Mouse (Mus musculus): ENCODE measurements around the gene Btn1a1. TPM values are rescaled to one million over a fixed set of nuclear protein-coding genes. Genes with fewer than 3 reads are reported as not detected.
A peak's percentile ranks its signal among the peaks of the same experiment; 100 is the strongest.

Btn1a1 gene
- polyA plus RNA-seq, 1 experiment from 2014 or later: 0.25 TPM

- Histone ChIP-seq H3K4me2 (no peak overlapping the region), H3K9me3 (no peaks in the 10 kb centered on the region), H3K4me1 (peaks cover 16% of the 10 kb centered on the region), H3K27ac (no peak overlapping the region), H3K4me3 (no peak overlapping the region), H3K36me3 (replicated peaks) (no peaks in the 10 kb centered on the region), H3K9ac (no peak overlapping the region), H3K27me3 (replicated peaks) (peaks cover 7% of the 10 kb centered on the region)
- 2% methylated on average over 9 of the region's 9 CpGs for WGBS
- ATAC-seq (replicated peaks): 0 out of 2 replicates have a peak, but pooled peaks have one; percentile 7
These were observed 1.2 kb upstream of the Btn1a1 start for GRCm38 (mm10) chr13:23466911-23467310.

GRCm38 (mm10) chr13:23466306-23466705 is 605 bp upstream of the Btn1a1 start:
- Histone ChIP-seq H3K4me3 (no peak overlapping the region), H3K36me3 (replicated peaks) (no peaks in the 10 kb centered on the region), H3K9ac (no peak overlapping the region), H3K4me1 (peaks cover 16% of the 10 kb centered on the region), H3K27me3 (replicated peaks) (peaks cover 7% of the 10 kb centered on the region), H3K4me2 (no peak overlapping the region; the same call in 1 of the 2 replicates), H3K9me3 (no peaks in the 10 kb centered on the region), H3K27ac (no peak overlapping the region)
- 65% methylated on average over 1 of the region's 1 CpGs for WGBS
- no peak for ATAC-seq (replicated peaks)

DNA sequence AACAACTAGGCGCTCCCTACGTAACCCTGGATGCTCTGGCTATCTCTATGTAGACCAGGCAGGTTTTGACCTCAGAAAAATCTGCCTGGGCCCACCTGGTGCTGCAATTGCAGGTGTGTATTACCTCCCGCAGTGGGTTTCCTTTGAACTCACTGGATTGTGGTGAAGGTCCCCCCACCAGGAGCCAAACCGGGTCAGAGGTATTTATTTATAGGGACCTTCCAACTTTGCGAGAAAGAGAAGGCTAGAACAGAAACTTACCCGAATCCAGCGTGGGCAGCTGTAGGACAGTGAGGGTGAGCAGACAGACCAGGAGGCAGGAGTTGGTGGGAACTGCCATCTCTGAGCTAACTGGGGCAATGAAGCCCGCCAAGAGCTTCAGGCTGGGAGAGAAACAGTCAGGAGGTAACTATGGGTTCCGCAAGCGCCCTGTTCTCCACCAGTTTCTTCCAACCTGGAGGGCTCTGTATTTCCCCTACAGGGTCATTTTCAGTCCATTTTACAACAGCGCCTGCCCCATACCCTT is 797 bp downstream of the Btn1a1 start:
- peak overlapping the region; percentile 48; the same call in 1 of the 2 replicates for H3K9ac ChIP-seq
- H3K4me3 ChIP-seq: peak overlapping the region; percentile 48
- H3K9me3 ChIP-seq: no peaks in the 10 kb centered on the region
- H3K4me2 ChIP-seq: peak overlapping the region; percentile 65
- peaks cover 7% of the 10 kb centered on the region for H3K27me3 ChIP-seq (replicated peaks)
- H3K4me1 ChIP-seq: peaks cover 16% of the 10 kb centered on the region
- 4% methylated on average over 11 of the region's 11 CpGs for WGBS
- H3K27ac ChIP-seq: no peak overlapping the region
- no peaks in the 10 kb centered on the region for H3K36me3 ChIP-seq (replicated peaks)
- ATAC-seq (replicated peaks): 0 out of 2 replicates have a peak, but pooled peaks have one; percentile 34

- Histone ChIP-seq H3K4me2 (peak overlapping the region; percentile 65), H3K27me3 (replicated peaks) (peaks cover 10% of the 10 kb centered on the region), H3K27ac (no peak overlapping the region), H3K4me3 (peak overlapping the region; percentile 48), H3K4me1 (peaks cover 16% of the 10 kb centered on the region), H3K9ac (peak overlapping the region; percentile 48), H3K36me3 (replicated peaks) (no peaks in the 10 kb centered on the region), H3K9me3 (no peaks in the 10 kb centered on the region)
- WGBS: under 1% methylated on average over 29 of the region's 29 CpGs
- ATAC-seq (replicated peaks): peak; percentile 70
These were observed 1.5 kb downstream of the Btn1a1 start for GRCm38 (mm10) chr13:23464224-23464637.

- Histone ChIP-seq H3K36me3 (replicated peaks) (no peaks in the 10 kb centered on the region), H3K4me1 (peaks cover 16% of the 10 kb centered on the region), H3K9me3 (no peaks in the 10 kb centered on the region), H3K9ac (peak overlapping the region; percentile 48), H3K27ac (no peak overlapping the region), H3K27me3 (replicated peaks) (peaks cover 15% of the 10 kb centered on the region), H3K4me2 (peak overlapping the region; percentile 65), H3K4me3 (peak overlapping the region; percentile 48)
- peak; percentile 86 for ATAC-seq (replicated peaks)
- WGBS: under 1% methylated on average over 21 of the region's 21 CpGs
These were observed 2.1 kb downstream of the Btn1a1 start for GRCm38 (mm10) chr13:23463381-23464223.

GRCm38 (mm10) chr13:23462669-23463068 is 3.0 kb downstream of the Btn1a1 start:
- Histone ChIP-seq H3K36me3 (replicated peaks) (no peaks in the 10 kb centered on the region), H3K27me3 (replicated peaks) (peaks cover 17% of the 10 kb centered on the region), H3K27ac (no peak overlapping the region), H3K4me1 (peaks cover 16% of the 10 kb centered on the region), H3K9me3 (no peaks in the 10 kb centered on the region), H3K4me2 (no peak overlapping the region), H3K9ac (no peak overlapping the region), H3K4me3 (no peak overlapping the region)
- no peak for ATAC-seq (replicated peaks)

GRCm38 (mm10) chr13:23462063-23462462 is 3.6 kb downstream of the Btn1a1 start:
- ATAC-seq (replicated peaks): no peak
- WGBS: 84% methylated on average over 4 of the region's 4 CpGs

DNA sequence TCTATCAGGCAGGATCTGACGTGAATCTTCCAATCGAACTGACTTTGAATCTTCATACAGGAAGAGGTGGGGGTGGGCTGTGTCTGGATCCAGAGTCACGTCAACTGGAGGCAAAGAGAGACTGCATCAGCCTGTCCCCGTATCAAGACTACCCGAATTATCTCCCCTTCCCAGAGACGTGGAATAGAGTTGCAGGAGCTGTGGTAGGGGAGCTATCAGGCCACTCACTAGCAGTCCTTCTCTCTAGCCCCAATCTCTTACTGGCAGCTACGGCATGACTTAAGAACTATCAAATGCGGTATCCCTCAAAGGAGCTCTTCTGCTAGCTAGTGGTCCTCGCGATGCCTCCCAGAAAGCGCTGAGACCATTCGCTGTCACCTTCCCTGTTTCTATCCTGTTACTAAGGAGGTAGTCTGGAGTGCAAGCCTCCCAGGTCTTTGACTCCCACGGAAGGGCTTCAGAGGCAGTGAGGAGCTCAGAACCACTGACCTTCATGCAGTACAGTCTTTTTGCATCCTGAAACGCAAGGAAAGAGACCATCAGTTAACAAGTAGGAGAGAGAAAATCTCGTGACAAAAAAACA is 6.3 kb downstream of the Btn1a1 start:
- Histone ChIP-seq H3K27me3 (replicated peaks) (peaks cover 10% of the 10 kb centered on the region; the same call in 1 of the 2 replicates), H3K36me3 (replicated peaks) (no peaks in the 10 kb centered on the region), H3K9ac (no peak overlapping the region), H3K4me3 (no peak overlapping the region), H3K4me2 (0 out of 2 replicates have a peak overlapping the region, but pooled peaks have one; percentile 8), H3K27ac (no peak overlapping the region), H3K9me3 (no peaks in the 10 kb centered on the region), H3K4me1 (peaks cover 2% of the 10 kb centered on the region)
- ATAC-seq (replicated peaks): no peak
- WGBS: 20% methylated on average over 15 of the region's 15 CpGs

More at GRCm38 (mm10) chr13:23462063-23462462, 3.6 kb downstream of the Btn1a1 start:
- H3K4me1 ChIP-seq: peaks cover 16% of the 10 kb centered on the region
- H3K27ac ChIP-seq: no peak overlapping the region
- H3K4me3 ChIP-seq: no peak overlapping the region
- H3K9ac ChIP-seq: no peak overlapping the region
- H3K9me3 ChIP-seq: no peaks in the 10 kb centered on the region
- peaks cover 17% of the 10 kb centered on the region for H3K27me3 ChIP-seq (replicated peaks)
- no peaks in the 10 kb centered on the region for H3K36me3 ChIP-seq (replicated peaks)
- H3K4me2 ChIP-seq: no peak overlapping the region

- Histone ChIP-seq H3K9me3 (no peaks in the 10 kb centered on the region), H3K4me1 (peaks cover 4% of the 10 kb centered on the region), H3K4me3 (peak overlapping the region; percentile 72), H3K36me3 (replicated peaks) (no peaks in the 10 kb centered on the region), H3K27me3 (replicated peaks) (peaks cover 4% of the 10 kb centered on the region; the same call in 1 of the 2 replicates), H3K4me2 (peak overlapping the region; percentile 56), H3K27ac (peak overlapping the region; percentile 71), H3K9ac (peak overlapping the region; percentile 59)
- ATAC-seq (replicated peaks): no peak
- WGBS: under 1% methylated on average over 9 of the region's 9 CpGs
These were observed 11.8 kb downstream of the Btn1a1 start for GRCm38 (mm10) chr13:23453926-23454325.

- peak overlapping the region; percentile 59 for H3K9ac ChIP-seq
- no peaks in the 10 kb centered on the region for H3K36me3 ChIP-seq (replicated peaks)
- H3K27me3 ChIP-seq (replicated peaks): 0 out of 2 replicates have a peak, but pooled peaks cover under 1% of the 10 kb centered on the region
- peak; percentile 88 for ATAC-seq (replicated peaks)
- H3K4me3 ChIP-seq: peak overlapping the region; percentile 72
- H3K27ac ChIP-seq: peak overlapping the region; percentile 71
- peak overlapping the region; percentile 56 for H3K4me2 ChIP-seq
- under 1% methylated on average over 25 of the region's 25 CpGs for WGBS
- no peaks in the 10 kb centered on the region for H3K9me3 ChIP-seq
- H3K4me1 ChIP-seq: peaks cover 8% of the 10 kb centered on the region
These were observed 12.3 kb downstream of the Btn1a1 start for GRCm38 (mm10) chr13:23453362-23453862.

GRCm38 (mm10) chr13:23450398-23450797 is 15.3 kb downstream of the Btn1a1 start:
- H3K27ac ChIP-seq: peak overlapping the region; percentile 62
- WGBS: under 1% methylated on average over 15 of the region's 15 CpGs
- ATAC-seq (replicated peaks): peak; percentile 49; the same call in 1 of the 2 replicates
- no peaks in the 10 kb centered on the region for H3K9me3 ChIP-seq
- no peaks in the 10 kb centered on the region for H3K36me3 ChIP-seq (replicated peaks)
- H3K4me1 ChIP-seq: peaks cover 8% of the 10 kb centered on the region
- H3K4me2 ChIP-seq: peak overlapping the region; percentile 71
- no peaks in the 10 kb centered on the region for H3K27me3 ChIP-seq (replicated peaks)
- peak overlapping the region; percentile 53 for H3K4me3 ChIP-seq
- H3K9ac ChIP-seq: peak overlapping the region; percentile 51
